Mouse (Mus musculus): ENCODE results near the gene Cd200r3. TPM values are rescaled to one million over a fixed set of nuclear protein-coding genes. Genes with fewer than 3 reads are reported as not detected.
A peak's percentile ranks its signal among the peaks of the same experiment; 100 is the strongest.

The Cd200r3 gene
- 0.40 and 0.49 TPM in 2 replicates for polyA plus RNA-seq (2015; fragmentation: Nextera tagmentation; extraction: Ambion mirVana)

DNA sequence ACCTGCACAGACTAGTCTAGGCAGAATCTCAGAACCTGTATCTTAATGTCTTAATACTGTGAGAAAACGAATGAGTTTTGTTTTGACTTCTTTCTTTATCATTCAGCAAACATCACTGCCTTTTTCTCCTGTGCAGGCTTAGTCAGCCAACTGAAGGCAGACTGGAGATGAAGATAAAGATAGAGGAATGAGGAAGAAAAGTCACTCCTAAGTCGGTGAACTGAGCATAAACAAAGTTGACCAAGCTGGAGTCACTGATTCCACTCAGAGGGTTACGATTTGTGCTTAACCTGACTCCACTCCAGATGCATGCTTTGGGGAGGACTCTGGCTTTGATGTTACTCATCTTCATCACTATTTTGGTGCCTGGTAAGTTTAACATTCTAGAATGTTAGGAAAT is at the start of gene Cd200r3:
TSS of gene Cd200r3 (plus strand) at position 211 of the 400 bp plus-strand sequence.
- Histone ChIP-seq H3K27ac (no peak within 1 kb of the TSS), H3K9me3 (no peaks in the 10 kb centered on the region), H3K4me1 (no peaks in the 10 kb centered on the region), H3K4me3 (no peak within 1 kb of the TSS), H3K4me2 (no peak within 1 kb of the TSS), H3K36me3 (no peaks in the 10 kb centered on the region), H3K27me3 (no peaks in the 10 kb centered on the region), H3K9ac (no peak within 1 kb of the TSS)
- ATAC-seq (ENCODE audit: borderline replicate concordance, extremely low read depth, low FRiP score, low TSS enrichment), result no peak
- 47% methylated on average over 3 of the region's 3 CpGs for WGBS

DNA sequence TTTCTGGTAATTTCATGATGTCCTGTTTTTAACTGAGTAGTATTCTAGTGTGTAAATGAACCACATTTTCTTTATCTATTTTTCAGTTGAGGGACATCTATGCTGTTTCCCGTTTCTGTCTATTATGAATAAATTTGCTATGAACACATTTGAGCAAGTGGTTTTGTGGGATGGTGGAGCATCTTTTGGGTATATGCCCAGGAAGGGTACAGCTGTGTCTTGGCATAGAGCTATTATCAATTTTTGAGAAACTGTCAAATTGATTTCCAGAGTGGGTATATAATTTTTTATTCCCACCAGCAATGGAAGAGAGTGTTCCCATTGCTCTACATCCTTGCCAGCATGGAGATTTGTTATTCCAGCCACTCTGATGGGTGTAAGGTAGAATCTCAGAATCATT is 11.5 kb upstream of the Cd200r3 start:
- H3K9ac ChIP-seq, result no peak overlapping the region
- H3K27ac ChIP-seq, result no peak overlapping the region
- H3K9me3 ChIP-seq, result no peaks in the 10 kb centered on the region
- H3K27me3 ChIP-seq, result no peaks in the 10 kb centered on the region
- no peaks in the 10 kb centered on the region for H3K36me3 ChIP-seq
- no peaks in the 10 kb centered on the region for H3K4me1 ChIP-seq
- no peak overlapping the region for H3K4me2 ChIP-seq
- no peak for ATAC-seq (ENCODE audit: borderline replicate concordance, extremely low read depth, low FRiP score, low TSS enrichment)
- no peak overlapping the region for H3K4me3 ChIP-seq
- WGBS, result 80% methylated on average over 1 of the region's 1 CpGs

DNA sequence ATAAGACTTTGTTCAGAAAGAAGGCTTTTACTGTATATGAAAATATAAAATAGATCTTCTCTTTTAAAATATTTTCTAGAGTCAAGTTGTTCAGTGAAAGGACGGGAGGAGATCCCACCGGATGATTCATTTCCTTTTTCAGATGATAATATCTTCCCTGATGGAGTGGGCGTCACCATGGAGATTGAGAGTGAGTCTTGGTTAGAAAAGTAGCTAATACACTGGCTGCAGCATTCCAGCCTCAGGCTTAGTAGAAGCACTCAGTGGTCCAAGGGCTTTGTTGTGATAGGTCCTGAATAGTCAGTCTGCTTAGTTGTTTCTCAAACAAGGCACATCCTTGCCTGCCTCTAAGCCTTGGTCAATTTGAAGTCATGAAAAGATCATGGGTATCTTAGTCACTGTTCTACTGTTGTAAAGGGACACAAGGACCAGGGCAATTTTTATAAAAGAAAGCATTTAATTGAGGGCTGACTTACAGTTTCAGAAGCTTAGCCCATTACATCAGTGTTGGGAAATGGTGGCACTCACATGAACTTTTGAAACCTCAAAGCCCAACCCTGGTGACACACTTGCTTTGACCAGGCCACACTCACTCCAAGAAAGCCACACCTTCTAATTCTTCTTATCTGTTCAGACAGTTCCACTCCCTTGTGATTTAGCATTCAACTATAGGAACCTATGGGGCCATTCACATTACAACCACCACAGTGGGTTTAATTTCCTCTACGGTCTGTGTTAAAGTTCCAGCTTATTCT is 8.1 kb downstream of the Cd200r3 start:
- no peak overlapping the region for H3K9ac ChIP-seq

GRCm38 (mm10) chr16:44962296-44962695 is 18.8 kb downstream of the Cd200r3 start:
- Histone ChIP-seq H3K4me2 (no peak overlapping the region), H3K4me1 (no peaks in the 10 kb centered on the region), H3K27me3 (no peaks in the 10 kb centered on the region), H3K27ac (no peak overlapping the region), H3K9me3 (no peaks in the 10 kb centered on the region), H3K9ac (no peak overlapping the region), H3K4me3 (no peak overlapping the region), H3K36me3 (no peaks in the 10 kb centered on the region)
- no peak for ATAC-seq (ENCODE audit: borderline replicate concordance, extremely low read depth, low FRiP score, low TSS enrichment)
- WGBS, result 92% methylated on average over 2 of the region's 2 CpGs

More for the DNA sequence above, 8.1 kb downstream of the Cd200r3 start:
- no peaks in the 10 kb centered on the region for H3K36me3 ChIP-seq
- no peak overlapping the region for H3K27ac ChIP-seq
- H3K27me3 ChIP-seq, result no peaks in the 10 kb centered on the region
- WGBS, result 67% methylated on average over 4 of the region's 4 CpGs
- H3K4me1 ChIP-seq, result no peaks in the 10 kb centered on the region
- no peak for ATAC-seq (ENCODE audit: borderline replicate concordance, extremely low read depth, low FRiP score, low TSS enrichment)
- H3K4me2 ChIP-seq, result no peak overlapping the region
- H3K4me3 ChIP-seq, result no peak overlapping the region
- H3K9me3 ChIP-seq, result no peaks in the 10 kb centered on the region

DNA sequence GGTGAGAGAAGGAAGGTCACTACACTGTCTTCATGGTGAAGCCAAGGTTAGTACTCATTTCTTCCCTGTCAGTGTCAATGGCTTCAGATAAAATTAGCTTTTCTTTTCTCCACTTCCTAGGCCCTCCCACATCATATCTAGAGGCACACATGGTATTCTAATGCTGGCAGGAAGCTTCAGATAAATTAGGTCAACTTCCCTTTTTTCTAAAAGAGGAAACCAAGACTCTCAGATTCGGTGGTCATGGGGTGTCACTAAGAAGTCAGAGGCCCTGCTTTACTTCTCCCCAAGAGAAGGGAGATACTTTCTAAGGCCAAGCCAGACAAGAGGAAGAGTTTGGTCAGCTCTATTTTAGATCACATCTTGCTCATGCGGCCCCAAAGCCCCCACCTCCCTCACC is 19.3 kb downstream of the Cd200r3 start:
- Histone ChIP-seq H3K27ac (no peak overlapping the region), H3K27me3 (no peaks in the 10 kb centered on the region), H3K9me3 (no peaks in the 10 kb centered on the region), H3K36me3 (no peaks in the 10 kb centered on the region), H3K4me2 (no peak overlapping the region), H3K9ac (no peak overlapping the region), H3K4me1 (no peaks in the 10 kb centered on the region), H3K4me3 (no peak overlapping the region)
- 66% methylated on average over 2 of the region's 2 CpGs for WGBS
- ATAC-seq (ENCODE audit: borderline replicate concordance, extremely low read depth, low FRiP score, low TSS enrichment), result no peak

GRCm38 (mm10) chr16:44964526-44965374 is 21.3 kb downstream of the Cd200r3 start:
- no peak overlapping the region for H3K4me3 ChIP-seq
- no peaks in the 10 kb centered on the region for H3K36me3 ChIP-seq
- 0 out of 2 replicates have a peak overlapping the region, but pooled peaks have one; percentile 1 for H3K27ac ChIP-seq
- no peaks in the 10 kb centered on the region for H3K9me3 ChIP-seq
- no peak overlapping the region for H3K9ac ChIP-seq
- no peaks in the 10 kb centered on the region for H3K27me3 ChIP-seq
- ATAC-seq (ENCODE audit: borderline replicate concordance, extremely low read depth, low FRiP score, low TSS enrichment), result no peak
- no peaks in the 10 kb centered on the region for H3K4me1 ChIP-seq
- H3K4me2 ChIP-seq, result no peak overlapping the region
- 73% methylated on average over 6 of the region's 6 CpGs for WGBS

GRCm38 (mm10) chr16:44965428-44965827 is 21.9 kb downstream of the Cd200r3 start:
- no peaks in the 10 kb centered on the region for H3K36me3 ChIP-seq
- H3K27ac ChIP-seq, result peak overlapping the region; percentile 1; the same call in 1 of the 2 replicates
- H3K27me3 ChIP-seq, result no peaks in the 10 kb centered on the region
- no peaks in the 10 kb centered on the region for H3K4me1 ChIP-seq
- 86% methylated on average over 8 of the region's 8 CpGs for WGBS
- no peaks in the 10 kb centered on the region for H3K9me3 ChIP-seq
- no peak overlapping the region for H3K4me2 ChIP-seq
- no peak overlapping the region for H3K9ac ChIP-seq
- H3K4me3 ChIP-seq, result no peak overlapping the region
- no peak for ATAC-seq (ENCODE audit: borderline replicate concordance, extremely low read depth, low FRiP score, low TSS enrichment)

DNA sequence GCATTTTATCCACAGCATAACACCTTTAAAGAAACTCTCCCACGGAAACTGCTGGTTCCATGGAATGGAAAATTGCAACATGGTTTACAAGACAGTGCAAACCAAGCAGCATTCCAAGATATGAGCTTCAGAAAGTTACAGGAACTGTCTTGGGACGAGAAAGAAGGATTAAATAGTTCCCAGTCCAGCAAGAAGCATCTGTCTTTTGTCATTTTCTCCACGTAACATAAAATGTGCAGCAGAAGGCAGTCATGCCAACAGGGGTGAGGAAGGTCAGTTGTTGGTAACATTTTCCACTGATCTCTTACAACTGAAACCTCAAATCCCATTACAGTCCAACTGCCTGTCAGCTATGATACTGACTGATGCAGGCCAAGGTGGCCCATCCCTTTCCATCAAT is 22.4 kb downstream of the Cd200r3 start:
- H3K27ac ChIP-seq, result no peak overlapping the region
- H3K9me3 ChIP-seq, result no peaks in the 10 kb centered on the region
- H3K4me1 ChIP-seq, result no peaks in the 10 kb centered on the region; the same call in 1 of the 2 replicates
- H3K4me3 ChIP-seq, result no peak overlapping the region
- H3K36me3 ChIP-seq, result no peaks in the 10 kb centered on the region
- no peaks in the 10 kb centered on the region for H3K27me3 ChIP-seq
- no peak overlapping the region for H3K9ac ChIP-seq
- no peak overlapping the region for H3K4me2 ChIP-seq
- 55% methylated on average over 3 of the region's 3 CpGs for WGBS
- ATAC-seq (ENCODE audit: borderline replicate concordance, extremely low read depth, low FRiP score, low TSS enrichment), result no peak

GRCm38 (mm10) chr16:44966891-44967290 is 23.4 kb downstream of the Cd200r3 start:
- no peaks in the 10 kb centered on the region for H3K27me3 ChIP-seq
- H3K4me2 ChIP-seq, result no peak overlapping the region
- H3K9ac ChIP-seq, result no peak overlapping the region
- no peak for ATAC-seq (ENCODE audit: borderline replicate concordance, extremely low read depth, low FRiP score, low TSS enrichment)
- H3K36me3 ChIP-seq, result no peaks in the 10 kb centered on the region
- WGBS, result 75% methylated on average over 4 of the region's 4 CpGs
- no peak overlapping the region for H3K4me3 ChIP-seq
- no peak overlapping the region for H3K27ac ChIP-seq
- H3K9me3 ChIP-seq, result 0 out of 2 replicates have a peak, but pooled peaks cover 3% of the 10 kb centered on the region
- no peaks in the 10 kb centered on the region; the same call in 1 of the 2 replicates for H3K4me1 ChIP-seq

DNA sequence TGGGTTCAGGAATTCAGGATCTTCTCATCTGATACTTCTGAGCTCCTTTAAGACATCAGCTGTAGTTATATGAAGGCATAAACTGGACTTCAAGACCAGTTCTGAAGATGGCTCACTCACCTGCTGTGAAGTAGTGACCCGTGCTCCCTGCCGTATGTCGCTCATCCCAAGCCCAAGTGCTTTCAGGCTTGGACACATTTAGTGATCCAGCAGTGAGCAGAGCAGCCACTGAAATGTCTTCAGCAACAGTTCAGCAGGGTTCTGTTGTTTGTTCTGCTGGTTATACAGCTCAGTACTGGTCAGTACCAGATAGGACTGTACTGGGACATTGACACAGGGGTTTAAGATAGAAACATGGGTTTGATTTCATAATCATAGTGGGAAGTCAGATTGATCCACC is 24.6 kb downstream of the Cd200r3 start:
- no peak for ATAC-seq (ENCODE audit: borderline replicate concordance, extremely low read depth, low FRiP score, low TSS enrichment)
- Histone ChIP-seq H3K4me2 (no peak overlapping the region), H3K4me3 (no peak overlapping the region), H3K27ac (no peak overlapping the region), H3K4me1 (no peaks in the 10 kb centered on the region; the same call in 1 of the 2 replicates), H3K27me3 (no peaks in the 10 kb centered on the region), H3K9me3 (0 out of 2 replicates have a peak, but pooled peaks cover 3% of the 10 kb centered on the region), H3K36me3 (no peaks in the 10 kb centered on the region), H3K9ac (no peak overlapping the region)
- 86% methylated on average over 3 of the region's 3 CpGs for WGBS

GRCm38 (mm10) chr16:44970925-44971324 is 27.4 kb downstream of the Cd200r3 start:
- ATAC-seq (ENCODE audit: borderline replicate concordance, extremely low read depth, low FRiP score, low TSS enrichment), result peak; percentile 23; the same call in 1 of the 2 replicates
- Histone ChIP-seq H3K4me1 (no peaks in the 10 kb centered on the region; the same call in 1 of the 2 replicates), H3K27ac (no peak overlapping the region), H3K4me3 (no peak overlapping the region), H3K27me3 (no peaks in the 10 kb centered on the region), H3K9ac (no peak overlapping the region), H3K36me3 (no peaks in the 10 kb centered on the region), H3K9me3 (0 out of 2 replicates have a peak, but pooled peaks cover 3% of the 10 kb centered on the region), H3K4me2 (no peak overlapping the region)
- 31% methylated on average over 4 of the region's 4 CpGs for WGBS

GRCm38 (mm10) chr16:44974042-44974441 is 30.6 kb downstream of the Cd200r3 start:
- Histone ChIP-seq H3K27me3 (no peaks in the 10 kb centered on the region), H3K4me2 (no peak overlapping the region), H3K9me3 (0 out of 2 replicates have a peak, but pooled peaks cover 3% of the 10 kb centered on the region), H3K9ac (no peak overlapping the region), H3K4me3 (no peak overlapping the region), H3K36me3 (no peaks in the 10 kb centered on the region), H3K4me1 (no peaks in the 10 kb centered on the region; the same call in 1 of the 2 replicates), H3K27ac (no peak overlapping the region)
- 73% methylated on average over 2 of the region's 2 CpGs for WGBS
- ATAC-seq (ENCODE audit: borderline replicate concordance, extremely low read depth, low FRiP score, low TSS enrichment), result no peak

Measured in lung, embryonic 15.5 days (tissue).